Mouse (Mus musculus) olfactory bulb, adult 2 months (tissue): ENCODE measurements around the gene Pafah1b1. TPM values are rescaled to one million over a fixed set of nuclear protein-coding genes. Genes with fewer than 3 reads are reported as not detected.
A peak's percentile ranks its signal among the peaks of the same experiment; 100 is the strongest.

ENCODE experiments used
- H3K27ac ChIP-seq: fragments of 200-500 bp; 2 replicates; pipeline ENCODE4 v1.5.1; 2012; ENCODE audit warnings: low read depth, low read length; ENCODE audit not compliant: insufficient read depth
- H3K4me1 ChIP-seq: fragments of 200-500 bp; 2 replicates; pipeline ENCODE4 v1.6.1; 2012; ENCODE audit warnings: low read length; ENCODE audit not compliant: control insufficient read depth, insufficient read depth
- H3K4me3 ChIP-seq: fragments of 200-500 bp; 2 replicates; pipeline ENCODE4 v1.5.1; 2012; ENCODE audit warnings: mild to moderate bottlenecking, low read depth, low read length, moderate library complexity; ENCODE audit not compliant: insufficient read depth
- CTCF ChIP-seq: fragments of 200-500 bp; IDR thresholded peaks from 2 replicates; pipeline ENCODE4 v1.5.1; 2012; ENCODE audit warnings: low read depth, mild to moderate bottlenecking, low read length, moderate library complexity; ENCODE audit not compliant: insufficient read depth
- POLR2A ChIP-seq: fragments of 200-500 bp; IDR thresholded peaks from 2 replicates; pipeline ENCODE4 v1.6.1; 2012; ENCODE audit warnings: mild to moderate bottlenecking, low read depth, low read length, moderate library complexity; ENCODE audit not compliant: insufficient read depth
- WGBS: fragments of 180-500 bp; shearing (Covaris S2); methylation state at CpG from one replicate; pipeline ENCODE4 v1.1.7; 2018; 5-methylcytosine and 5-hydroxymethylcytosine counted together
- polyA plus RNA-seq: library from polyadenylated mRNA; stranded (reverse); fragments of >200 nt; gene quantifications from 2 replicates; pipeline ENCODE4 v1.2.4, GENCODE M21; 2012; ENCODE audit warnings: low replicate concordance; ENCODE audit not compliant: missing spikeins, insufficient read depth, insufficient read length

Pafah1b1 gene
- polyA plus RNA-seq, 1 experiment, result 143 TPM

DNA sequence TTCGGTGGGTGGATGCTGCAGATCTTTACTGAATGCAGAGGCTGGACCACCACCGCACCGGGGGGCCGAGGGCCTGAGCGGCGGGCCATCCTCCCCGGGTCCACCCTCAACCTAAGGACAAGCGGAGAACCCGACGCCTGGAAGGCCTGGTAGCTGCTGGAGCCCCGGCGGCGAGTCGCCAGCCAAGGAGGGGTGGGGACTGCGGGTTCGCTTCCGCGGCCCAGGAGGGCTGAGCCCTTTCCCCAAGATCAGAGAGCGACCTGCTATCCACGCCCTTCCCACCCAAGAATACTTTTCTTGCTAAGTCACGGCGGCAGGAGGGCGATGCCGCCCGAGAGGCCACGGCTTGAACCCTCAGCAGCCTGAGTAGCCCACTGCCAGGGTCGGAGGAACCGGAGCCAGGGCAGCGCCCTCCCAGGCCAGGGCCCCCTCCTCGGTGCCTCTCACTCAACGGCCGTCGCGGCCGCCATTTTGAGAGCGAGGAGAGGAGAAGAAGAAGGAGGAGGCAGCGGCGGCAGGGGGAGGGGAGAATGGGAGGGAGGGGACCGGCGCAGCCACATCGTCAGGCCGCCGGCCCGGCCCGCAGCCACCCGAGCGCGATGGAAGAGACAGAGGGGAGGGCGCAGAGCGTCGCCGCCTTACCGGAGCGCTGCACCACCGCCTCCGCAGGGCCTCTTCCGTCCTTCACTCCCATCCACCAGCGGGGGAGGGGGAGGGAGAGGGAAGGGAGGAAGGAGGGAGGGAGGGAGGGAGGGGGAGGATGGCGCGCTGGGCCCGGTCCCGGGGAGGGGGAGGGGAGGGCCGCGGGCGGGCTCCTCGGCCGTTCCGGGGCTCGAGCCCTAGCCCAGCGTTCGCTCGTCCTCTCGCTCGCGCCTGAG, 874 bp downstream of the Pafah1b1 start:
- H3K4me1 ChIP-seq, result no peaks in the 10 kb centered on the region
- WGBS, result under 1% methylated on average over 63 of the region's 75 CpGs
- H3K4me3 ChIP-seq, result peak overlapping the region; percentile 74
- H3K27ac ChIP-seq, result peak overlapping the region; percentile 94
- TF ChIP-seq POLR2A (peak; percentile 41), CTCF (no peak)

DNA sequence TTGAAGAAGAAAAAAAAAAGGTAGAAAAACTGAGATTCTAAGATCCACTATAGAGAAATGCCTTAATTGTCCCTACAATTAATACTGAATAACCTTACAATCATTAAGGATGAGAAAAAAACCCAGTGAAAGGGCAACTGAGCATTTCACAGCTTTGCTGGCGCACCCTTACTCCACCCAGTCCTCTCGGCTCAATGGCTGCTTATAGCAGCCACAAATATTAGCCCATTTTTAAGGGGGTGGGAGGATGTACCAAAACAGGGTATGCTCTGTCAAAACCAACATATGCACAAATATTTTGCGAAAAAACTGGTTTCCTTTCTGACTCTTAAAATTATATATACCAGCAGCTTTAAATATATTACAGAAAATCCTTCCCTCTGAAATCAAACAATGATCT, 2.5 kb downstream of the Pafah1b1 start:
- no peak overlapping the region for H3K27ac ChIP-seq
- no peak for TF ChIP-seq CTCF
- no peak for TF ChIP-seq POLR2A
- no peaks in the 10 kb centered on the region for H3K4me1 ChIP-seq
- 8% methylated on average over 3 of the region's 3 CpGs for WGBS
- H3K4me3 ChIP-seq, result no peak overlapping the region

DNA sequence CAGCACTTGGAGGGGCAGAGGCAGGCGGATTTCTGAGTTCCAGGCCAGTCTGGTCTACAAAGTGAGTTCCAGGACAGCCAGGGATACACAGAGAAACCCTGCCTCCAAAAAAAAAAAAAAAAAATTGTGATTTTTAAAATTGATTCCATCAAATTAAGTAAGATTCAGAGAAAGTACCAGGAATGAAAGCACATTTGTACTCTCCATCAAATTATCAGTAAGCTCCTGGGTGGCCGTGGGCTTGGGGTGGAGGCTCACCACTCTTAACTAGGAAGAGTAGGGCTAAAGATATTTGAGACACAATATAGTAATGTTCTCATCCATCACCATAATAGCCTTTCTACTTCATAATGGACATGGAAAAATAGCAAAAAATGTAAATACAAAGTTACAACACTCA, 3.3 kb downstream of the Pafah1b1 start:
- Histone ChIP-seq H3K4me3 (no peak overlapping the region), H3K27ac (no peak overlapping the region), H3K4me1 (no peaks in the 10 kb centered on the region)
- no peak for TF ChIP-seq CTCF
- no peak for TF ChIP-seq POLR2A
- WGBS, result 39% methylated on average over 2 of the region's 2 CpGs

DNA sequence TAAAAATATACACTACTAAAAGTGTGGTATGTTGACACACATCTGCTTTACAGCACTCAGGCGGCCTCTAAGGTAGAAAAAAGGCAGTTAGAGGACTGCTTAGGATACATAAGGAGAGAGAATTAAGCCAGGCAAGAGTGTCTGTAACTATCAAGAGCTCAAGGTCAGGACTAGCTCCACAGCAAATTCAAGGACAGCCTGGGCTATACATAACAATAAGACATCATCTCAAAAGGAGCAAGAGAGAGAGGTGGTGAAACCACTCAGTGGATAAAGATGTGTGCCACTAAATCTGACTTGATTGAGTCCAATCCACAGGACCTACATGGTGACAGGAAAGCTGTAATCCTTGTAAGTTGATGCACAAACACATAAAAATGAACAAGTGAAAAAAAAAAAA, 3.8 kb downstream of the Pafah1b1 start:
- Histone ChIP-seq H3K27ac (no peak overlapping the region), H3K4me3 (no peak overlapping the region), H3K4me1 (no peaks in the 10 kb centered on the region)
- TF ChIP-seq POLR2A (no peak), CTCF (no peak)
- 64% methylated on average over 1 of the region's 1 CpGs for WGBS

GRCm38 (mm10) chr11:74715971-74716525, 8.4 kb downstream of the Pafah1b1 start:
- 40% methylated on average over 3 of the region's 3 CpGs for WGBS
- Histone ChIP-seq H3K27ac (no peak overlapping the region), H3K4me1 (peaks cover 6% of the 10 kb centered on the region; the same call in 1 of the 2 replicates), H3K4me3 (no peak overlapping the region)
- TF ChIP-seq CTCF (no peak), POLR2A (no peak)

GRCm38 (mm10) chr11:74710671-74711070, 13.8 kb downstream of the Pafah1b1 start:
- TF ChIP-seq POLR2A, result no peak
- no peak for TF ChIP-seq CTCF
- 89% methylated on average over 1 of the region's 1 CpGs for WGBS

GRCm38 (mm10) chr11:74708781-74709180, 15.7 kb downstream of the Pafah1b1 start:
- no peak for TF ChIP-seq CTCF
- TF ChIP-seq POLR2A, result no peak
- Histone ChIP-seq H3K4me3 (no peak overlapping the region), H3K27ac (no peak overlapping the region), H3K4me1 (peaks cover 7% of the 10 kb centered on the region; the same call in 1 of the 2 replicates)
- WGBS, result 30% methylated on average over 1 of the region's 1 CpGs

More at GRCm38 (mm10) chr11:74710671-74711070, 13.8 kb downstream of the Pafah1b1 start:
- H3K27ac ChIP-seq, result no peak overlapping the region
- no peak overlapping the region for H3K4me3 ChIP-seq
- peaks cover 11% of the 10 kb centered on the region; the same call in 1 of the 2 replicates for H3K4me1 ChIP-seq

- no peak overlapping the region for H3K4me3 ChIP-seq
- TF ChIP-seq CTCF (no peak), POLR2A (no peak)
- 0 out of 2 replicates have a peak, but pooled peaks cover 4% of the 10 kb centered on the region for H3K4me1 ChIP-seq
- H3K27ac ChIP-seq, result no peak overlapping the region
- 75% methylated on average over 2 of the region's 2 CpGs for WGBS
These were observed 20.4 kb downstream of the Pafah1b1 start for GRCm38 (mm10) chr11:74704068-74704467.

GRCm38 (mm10) chr11:74699505-74699904, 25.0 kb downstream of the Pafah1b1 start:
- Histone ChIP-seq H3K4me1 (no peaks in the 10 kb centered on the region), H3K4me3 (no peak overlapping the region), H3K27ac (no peak overlapping the region)
- no peak for TF ChIP-seq CTCF
- TF ChIP-seq POLR2A, result no peak
- WGBS, result 89% methylated on average over 2 of the region's 2 CpGs

- Histone ChIP-seq H3K27ac (no peak overlapping the region), H3K4me1 (no peaks in the 10 kb centered on the region), H3K4me3 (no peak overlapping the region)
- WGBS, result 23% methylated on average over 1 of the region's 1 CpGs
- TF ChIP-seq POLR2A (no peak), CTCF (no peak)
These were observed 32.3 kb downstream of the Pafah1b1 start for GRCm38 (mm10) chr11:74692151-74692550.
